Mouse (Mus musculus): ENCODE measurements around the gene Wars.

- TF ChIP-seq POLR2A (IDR thresholded peaks at IDR 0.05; ENCODE audit: low read depth, low read length) (no peak), CTCF (IDR thresholded peaks at IDR 0.05; ENCODE audit: extremely low read depth, insufficient read length, insufficient replicate concordance, low read depth, low read length) (no peak)
Observed at GRCm38 (mm10) chr12:108936834-108937233, 42.9 kb upstream of the Wars start.

Measured in small intestine, adult 2 months (tissue).